Mouse (Mus musculus) heart, postnatal 25 days (tissue): ENCODE results near the gene Btbd35f7. TPM values are rescaled to one million over a fixed set of nuclear protein-coding genes. Genes with fewer than 3 reads are reported as not detected.
"Not testable (repeated sequence)": the region's sequence is repeated elsewhere in the genome, so short reads cannot be mapped to it uniquely, and the experiment has no call there.

ENCODE experiments used
- DNase-seq: peaks from one replicate; pipeline ENCODE4 v3.0.0; 2022; ENCODE audit warnings: low spot score
- intact Hi-C: fragments of 180-260 bp; cut with DNase I; formaldehyde crosslinking; loops from one replicate; pipeline ENCODE4 v1.15.1; 2025
- total RNA-seq, 2 experiments: library from RNA; stranded (reverse); gene quantifications; 2 replicates each; pipeline ENCODE4 v1.2.3; 2021

The Btbd35f7 gene
- not detected for total RNA-seq

- intact Hi-C loops, DNase-seq: not testable (repeated sequence)
Measured at GRCm38 (mm10) chrX:5668767-5669166, at the start of gene Btbd35f7. TSS of gene Btbd35f7 (plus strand) at chrX:5669067.

Other genes starting within 250 kb of the Btbd35f7 start
- not detected for gene Mycs, start 199.8 kb upstream of the Btbd35f7 start, total RNA-seq